Mouse (Mus musculus): ENCODE results near the gene Tmem176a. TPM values are rescaled to one million over a fixed set of nuclear protein-coding genes. Genes with fewer than 3 reads are reported as not detected.

Tmem176a gene
- total RNA-seq, 2 experiments from 2014 or later, result 18.9 to 30.2 TPM

DNA sequence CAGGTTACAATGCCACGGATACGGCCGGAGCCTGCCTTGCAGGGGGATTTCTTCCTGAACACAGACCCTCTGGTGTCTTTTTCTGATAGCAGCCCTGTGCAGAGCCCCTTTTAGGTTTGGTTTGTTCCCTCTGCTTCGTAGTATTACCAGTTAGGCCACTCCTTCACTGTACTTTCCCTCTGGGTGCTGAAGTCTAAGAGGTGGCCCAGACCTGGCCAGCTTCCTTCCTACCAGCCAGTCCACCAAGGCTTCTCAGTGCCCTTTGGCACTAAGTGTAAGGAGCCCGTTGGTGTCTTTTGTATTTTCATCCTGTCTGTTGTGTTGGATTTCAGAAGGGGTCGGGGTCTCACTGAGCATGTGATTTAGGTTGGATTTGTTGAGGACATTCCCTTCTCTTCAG is 34.8 kb downstream of the Tmem176a start:
- no peak for DNase-seq (ENCODE audit: low spot score in 2 of 2)

DNA sequence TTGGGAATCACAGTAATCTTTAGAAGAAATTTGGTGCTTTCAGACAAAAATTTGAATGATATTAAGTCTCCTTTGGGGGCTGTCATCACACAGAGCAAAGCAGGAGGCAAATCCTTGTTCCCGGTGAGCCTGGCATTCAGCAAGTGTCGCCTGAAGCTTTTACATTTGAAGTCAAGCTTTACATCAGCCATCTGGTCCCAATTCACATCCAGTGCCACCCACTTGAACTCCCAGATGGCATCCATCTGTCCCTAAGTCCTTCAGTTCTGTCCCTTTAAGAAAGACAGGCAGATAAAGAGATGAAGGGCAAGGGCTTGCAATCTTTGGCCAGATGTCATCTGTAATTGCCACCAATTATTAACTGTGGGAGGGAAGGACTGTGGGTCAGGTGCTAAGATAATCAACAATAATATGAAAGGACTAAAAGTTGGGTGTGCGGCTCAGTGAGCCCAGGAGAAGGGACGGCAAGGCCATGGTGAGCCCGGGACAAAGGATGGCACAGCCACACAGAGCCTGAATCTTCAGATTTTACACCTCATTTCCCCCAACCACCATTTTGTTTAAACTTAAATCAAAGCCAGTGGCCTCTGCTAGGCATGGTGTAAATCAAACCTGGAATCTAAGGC is 35.9 kb downstream of the Tmem176a start:
- no peak for DNase-seq (ENCODE audit: low spot score in 2 of 2)

GRCm38 (mm10) chr6:48894203-48894602 is 53.5 kb downstream of the Tmem176a start:
- no peak for DNase-seq (ENCODE audit: low spot score in 2 of 2)

GRCm38 (mm10) chr6:48894938-48895818 is 54.5 kb downstream of the Tmem176a start:
- no peak for DNase-seq (ENCODE audit: low spot score in 2 of 2)

DNA sequence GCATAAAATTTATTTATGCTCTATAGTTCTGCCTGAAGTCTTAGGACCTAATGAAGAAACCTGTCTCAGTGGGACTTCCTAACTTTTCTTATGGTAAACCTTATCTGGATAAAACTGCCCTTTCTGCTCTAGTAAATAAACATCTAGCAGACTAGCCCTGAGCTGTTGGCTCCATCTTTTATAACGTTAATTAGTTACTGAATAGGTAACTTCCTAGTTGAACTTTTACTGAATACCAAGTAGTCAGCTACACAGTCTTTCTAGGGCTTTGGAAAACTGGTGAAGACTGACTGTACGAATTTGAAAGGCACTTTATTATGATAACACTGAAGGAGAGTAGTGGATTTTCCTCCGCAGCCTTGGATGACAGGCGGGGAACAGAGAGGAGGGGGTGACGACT is 55.2 kb downstream of the Tmem176a start:
- no peak for DNase-seq (ENCODE audit: low spot score in 2 of 2)

Other genes starting within 250 kb of the Tmem176a start
- gene Repin1, start 247.0 kb upstream of the Tmem176a start, total RNA-seq (2021), result 10 to 100 TPM; 29.1 to 31.9 TPM
- 1 to 10 TPM in 1 of 2 experiments, not detected in 1; 3.5 TPM for gene Gm44965, start 247.0 kb upstream of the Tmem176a start, total RNA-seq (2021)
- 1 to 10 TPM; 6.7 to 6.8 TPM for gene Zfp775, start 238.9 kb upstream of the Tmem176a start, total RNA-seq (2021)
- under 1 TPM; 0.34 to 0.37 TPM for gene AI854703, start 214.2 kb upstream of the Tmem176a start, total RNA-seq (2021)
- gene Gimap8, start 193.7 kb upstream of the Tmem176a start, total RNA-seq (2021), result 1 to 10 TPM; 5.0 to 7.3 TPM
- 1 to 10 TPM; 2.3 to 3.2 TPM for gene Gimap9, start 164.8 kb upstream of the Tmem176a start, total RNA-seq (2021)
- gene Gimap4, start 156.4 kb upstream of the Tmem176a start, total RNA-seq (2021), result 10 to 100 TPM; 18.9 to 19.4 TPM
- 10 to 100 TPM; 30.3 to 35.4 TPM for gene Gimap6, start 132.7 kb upstream of the Tmem176a start, total RNA-seq (2021)
- gene Gm28053, start 122.3 kb upstream of the Tmem176a start, total RNA-seq (2021), result 1 to 10 TPM; 2.4 to 4.7 TPM
- not detected for gene Gimap7, start 122.3 kb upstream of the Tmem176a start, total RNA-seq (2021)
- 10 to 100 TPM in 1 of 2 experiments, 1 to 10 TPM in 1; 9.0 to 10.9 TPM for gene Gimap1, start 101.9 kb upstream of the Tmem176a start, total RNA-seq (2021)
- gene Gimap5, start 94.7 kb upstream of the Tmem176a start, total RNA-seq (2021), result 1 to 10 TPM; 7.4 to 8.7 TPM
- gene Gimap3, start 70.1 kb upstream of the Tmem176a start, total RNA-seq (2021), result under 1 TPM in 1 of 2 experiments, not detected in 1; 0.17 TPM
- 10 to 100 TPM; 62.0 to 78.8 TPM for gene Tmem176b, start 577 bp downstream of the Tmem176a start, total RNA-seq (2021)
- not detected for gene Aoc1, start 32.0 kb downstream of the Tmem176a start, total RNA-seq (2021)
- gene 1600015I10Rik, start 89.0 kb downstream of the Tmem176a start, total RNA-seq (2021), result not detected
- not detected for gene Doxl2, start 134.0 kb downstream of the Tmem176a start, total RNA-seq (2021)
- not detected for gene Svs1, start 145.9 kb downstream of the Tmem176a start, total RNA-seq (2021)
- gene Gpnmb, start 195.6 kb downstream of the Tmem176a start, total RNA-seq (2021), result 1 to 10 TPM; 1.2 to 1.3 TPM
- 10 to 100 TPM; 41.6 to 44.8 TPM for gene Malsu1, start 232.9 kb downstream of the Tmem176a start, total RNA-seq (2021)